Mouse (Mus musculus) heart, postnatal 0 days (tissue): ENCODE data around the gene 9930104L06Rik.

Experiments
- CTCF ChIP-seq: IDR thresholded peaks from 2 replicates; pipeline ENCODE4 v1.5.1; 2016; ENCODE audit warnings: antibody characterized with exemption, control low read depth, low read depth
- EP300 ChIP-seq: IDR thresholded peaks from 2 replicates; pipeline ENCODE4 v1.6.1; 2016; ENCODE audit warnings: antibody characterized with exemption, low read depth

DNA sequence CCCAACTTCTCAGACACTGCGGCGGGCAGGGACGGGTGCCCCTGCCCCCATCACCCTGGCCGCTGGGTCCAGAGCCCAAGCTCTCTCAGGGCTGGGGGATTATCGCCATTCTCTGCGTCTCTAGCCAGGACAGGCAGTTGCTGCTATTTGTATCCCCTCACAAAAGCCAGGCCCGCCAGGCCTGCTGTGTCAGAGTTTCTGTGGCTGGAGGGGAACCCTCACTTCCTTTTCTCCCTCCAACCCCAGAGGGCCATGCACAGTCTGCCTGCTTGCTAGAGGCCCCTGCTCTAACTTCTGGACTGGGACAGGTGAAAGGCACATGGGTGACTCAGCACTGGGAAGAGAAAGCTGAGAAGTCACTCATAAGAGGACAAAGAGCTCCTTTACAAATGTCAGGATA lies 53.5 kb downstream of the 9930104L06Rik start:
- TF ChIP-seq CTCF: no peak
- TF ChIP-seq EP300: no peak
